Mouse (Mus musculus): ENCODE measurements around the gene Agxt.

The Agxt gene

GRCm38 (mm10) chr1:93135036-93135526 lies at the start of gene Agxt:
TSS of gene Agxt (plus strand) at chr1:93135240.
- DNase-seq (ENCODE audit: low read depth, low spot score) = no peak

GRCm38 (mm10) chr1:93092582-93092981 lies 42.5 kb upstream of the Agxt start:
- DNase-seq (ENCODE audit: low read depth, low spot score) = no peak

- DNase-seq (ENCODE audit: low read depth, low spot score) = no peak
These were observed 36.1 kb upstream of the Agxt start for GRCm38 (mm10) chr1:93098956-93099355.

GRCm38 (mm10) chr1:93100243-93100575 lies 34.8 kb upstream of the Agxt start:
- DNase-seq (ENCODE audit: low read depth, low spot score) = no peak

GRCm38 (mm10) chr1:93100576-93101491 lies 34.2 kb upstream of the Agxt start:
- DNase-seq (ENCODE audit: low read depth, low spot score) = peak; percentile 40

- DNase-seq (ENCODE audit: low read depth, low spot score) = peak; percentile 35
These were observed 33.4 kb upstream of the Agxt start, which contains the start of gene Kif1a for GRCm38 (mm10) chr1:93101571-93102061. TSS of gene Kif1a (minus strand) at chr1:93101951.

- no peak for DNase-seq (ENCODE audit: low read depth, low spot score)
These were observed 32.3 kb upstream of the Agxt start for GRCm38 (mm10) chr1:93102700-93103099.

GRCm38 (mm10) chr1:93114713-93115463 lies 20.2 kb upstream of the Agxt start:
- peak; percentile 99 for DNase-seq (ENCODE audit: low read depth, low spot score)

- no peak for DNase-seq (ENCODE audit: low read depth, low spot score)
These were observed 19.6 kb upstream of the Agxt start for GRCm38 (mm10) chr1:93115471-93115870.

- no peak for DNase-seq (ENCODE audit: low read depth, low spot score)
These were observed 16.2 kb upstream of the Agxt start for GRCm38 (mm10) chr1:93118816-93119215.

GRCm38 (mm10) chr1:93123179-93123854 lies 11.7 kb upstream of the Agxt start:
- DNase-seq (ENCODE audit: low read depth, low spot score) = no peak

GRCm38 (mm10) chr1:93124066-93124465 lies 11.0 kb upstream of the Agxt start:
- no peak for DNase-seq (ENCODE audit: low read depth, low spot score)

GRCm38 (mm10) chr1:93125256-93125655 lies 9.8 kb upstream of the Agxt start:
- DNase-seq (ENCODE audit: low read depth, low spot score) = no peak

- no peak for DNase-seq (ENCODE audit: low read depth, low spot score)
These were observed 6.8 kb upstream of the Agxt start for GRCm38 (mm10) chr1:93128209-93128608.

GRCm38 (mm10) chr1:93128710-93129349 lies 6.2 kb upstream of the Agxt start:
- peak; percentile 74 for DNase-seq (ENCODE audit: low read depth, low spot score)

- no peak for DNase-seq (ENCODE audit: low read depth, low spot score)
These were observed 4.6 kb upstream of the Agxt start for GRCm38 (mm10) chr1:93130242-93130983.

- DNase-seq (ENCODE audit: low read depth, low spot score) = no peak
These were observed 2.4 kb upstream of the Agxt start for GRCm38 (mm10) chr1:93132676-93133075.

- DNase-seq (ENCODE audit: low read depth, low spot score) = no peak
These were observed 3.5 kb downstream of the Agxt start for GRCm38 (mm10) chr1:93138534-93138933.

- no peak for DNase-seq (ENCODE audit: low read depth, low spot score)
These were observed 4.7 kb downstream of the Agxt start for GRCm38 (mm10) chr1:93139713-93140112.

GRCm38 (mm10) chr1:93142871-93143270 lies 7.8 kb downstream of the Agxt start:
- DNase-seq (ENCODE audit: low read depth, low spot score) = no peak

- DNase-seq (ENCODE audit: low read depth, low spot score) = no peak
These were observed 9.1 kb downstream of the Agxt start for GRCm38 (mm10) chr1:93144176-93144575.
